Mouse (Mus musculus) adrenal gland, adult (tissue): ENCODE measurements around the gene Tagln2.

Experiments used
- DNase-seq, 2 experiments: peaks; one replicate each; pipeline ENCODE4 v3.0.0; 2022 to 2023; ENCODE audit warnings: low spot score in 1 of 2; ENCODE audit not compliant: inconsistent age in 2 of 2

Gene Tagln2

DNA sequence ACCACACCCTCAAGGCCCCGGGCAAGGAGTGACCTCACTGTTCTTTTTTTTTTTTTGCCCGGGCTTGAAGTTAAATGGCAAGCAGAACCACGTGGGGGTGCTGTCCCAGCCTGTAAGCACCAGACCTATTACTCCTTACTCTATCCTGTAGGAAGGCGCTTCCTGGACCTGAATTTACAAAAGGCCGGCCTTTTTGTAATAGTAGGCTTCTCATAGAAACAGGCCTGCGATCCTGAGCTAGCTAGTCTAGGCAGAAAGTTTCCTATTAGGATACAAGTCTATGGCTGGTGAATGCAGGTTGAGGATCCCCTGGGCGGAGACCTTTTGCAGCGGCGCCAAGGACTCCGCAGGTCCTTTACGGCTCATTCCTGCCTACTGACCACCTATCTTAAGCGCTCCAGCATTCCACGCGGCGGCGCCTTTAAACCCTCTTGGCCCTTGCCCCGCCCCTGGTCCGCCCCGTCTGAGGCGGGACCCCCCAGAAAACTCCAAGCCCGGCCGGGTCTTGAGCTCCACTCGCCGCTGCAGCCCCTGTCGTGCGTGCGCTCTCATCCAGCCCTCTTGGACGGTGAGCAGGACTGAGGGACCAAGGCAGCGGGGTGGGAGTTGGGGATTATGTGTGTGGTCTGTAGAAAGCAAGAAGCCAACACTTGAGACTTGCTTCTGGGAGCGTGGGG lies at the start of gene Tagln2:
TSS of gene Tagln2 (plus strand) at position 283 of the 677 bp plus-strand sequence.
- peak; percentile 89 to 95 for DNase-seq

DNA sequence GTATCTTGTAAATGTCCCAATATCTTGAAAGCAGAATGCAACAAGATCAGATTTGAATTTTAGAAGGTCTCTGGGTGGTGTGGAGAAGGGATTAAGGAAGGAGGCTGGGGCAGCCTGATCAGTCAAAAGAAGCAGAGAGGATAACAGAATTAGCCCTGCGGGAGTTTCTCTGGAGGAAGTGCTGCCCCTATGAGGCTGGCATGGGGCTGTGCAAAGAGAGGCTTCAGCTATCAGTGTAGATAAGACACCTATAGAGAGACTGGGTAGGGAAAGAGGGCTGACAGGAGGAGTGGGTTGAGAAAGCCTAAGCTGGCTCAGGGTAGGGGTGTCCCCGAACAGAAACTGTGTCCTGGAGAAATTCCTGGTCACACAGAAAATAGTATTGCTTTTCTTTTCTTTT lies 49.6 kb upstream of the Tagln2 start:
- no peak for DNase-seq

DNA sequence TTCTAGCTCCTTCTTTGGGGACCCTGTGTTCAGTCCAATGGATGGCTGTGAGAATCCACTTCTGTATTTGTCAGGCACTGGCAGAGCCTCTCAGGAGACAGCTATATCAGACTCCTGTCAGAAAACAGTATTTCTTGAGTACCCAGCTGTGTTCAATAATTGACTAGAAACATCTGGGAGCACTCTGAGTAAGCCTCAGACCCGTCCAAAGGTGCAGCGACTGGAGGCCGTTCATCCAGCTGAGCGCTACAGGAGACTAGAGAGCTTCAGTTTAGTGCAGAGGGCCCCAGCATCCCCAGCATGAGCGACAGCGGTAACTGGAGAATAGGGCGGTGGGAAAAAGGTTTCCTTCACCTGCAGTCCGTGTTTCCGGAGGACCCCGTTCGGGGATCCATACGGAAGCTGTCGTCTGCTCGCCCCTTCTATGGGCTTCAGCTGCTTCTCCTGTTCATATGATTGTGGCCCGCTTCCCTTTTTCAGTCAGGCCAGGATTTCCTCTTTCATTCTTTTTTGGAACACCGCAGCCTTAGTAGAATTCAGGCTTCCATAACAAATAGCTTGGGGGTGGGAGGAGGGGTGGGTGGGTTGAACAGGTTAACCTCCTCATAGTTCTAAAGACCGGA lies 48.9 kb upstream of the Tagln2 start:
- no peak for DNase-seq

DNA sequence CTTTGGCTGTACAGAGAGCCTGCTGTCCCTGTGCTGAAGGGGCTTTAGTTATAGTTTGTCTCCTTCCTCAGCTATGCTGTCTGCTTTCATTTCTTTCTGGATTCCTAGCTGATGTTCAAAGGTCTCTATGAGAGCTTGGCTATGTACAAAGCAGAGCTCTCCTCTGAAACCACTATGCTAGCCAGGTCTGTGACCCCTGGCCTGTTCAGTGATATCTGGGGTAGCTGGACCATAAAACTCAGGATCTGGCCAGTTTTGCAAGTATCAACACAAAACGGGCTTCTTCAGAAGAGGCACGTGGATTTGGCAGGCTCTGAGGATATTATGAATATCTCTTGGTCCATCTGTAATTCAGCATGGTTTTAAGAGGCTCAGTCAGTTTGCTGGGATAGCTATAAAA lies 46.9 kb upstream of the Tagln2 start:
- DNase-seq = no peak

DNA sequence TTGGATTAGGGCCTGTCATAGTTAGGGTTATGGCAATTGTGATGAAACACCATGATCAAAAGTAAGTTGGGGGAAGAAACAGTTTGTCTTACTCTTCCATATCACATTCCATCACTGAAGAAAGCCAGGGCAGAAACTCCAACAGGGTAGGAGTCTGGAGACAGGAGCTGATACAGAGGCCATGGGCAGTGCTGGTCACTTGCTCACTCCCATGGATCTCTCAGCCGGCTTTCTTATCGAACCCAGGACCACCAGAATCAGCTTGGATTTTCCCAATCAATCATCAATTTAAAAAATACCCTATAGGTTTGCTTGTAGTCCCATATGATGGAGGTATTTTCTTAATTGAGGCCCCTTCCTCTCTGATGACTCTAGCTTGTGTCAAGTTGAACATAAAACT lies 46.0 kb upstream of the Tagln2 start:
- DNase-seq = no peak

DNA sequence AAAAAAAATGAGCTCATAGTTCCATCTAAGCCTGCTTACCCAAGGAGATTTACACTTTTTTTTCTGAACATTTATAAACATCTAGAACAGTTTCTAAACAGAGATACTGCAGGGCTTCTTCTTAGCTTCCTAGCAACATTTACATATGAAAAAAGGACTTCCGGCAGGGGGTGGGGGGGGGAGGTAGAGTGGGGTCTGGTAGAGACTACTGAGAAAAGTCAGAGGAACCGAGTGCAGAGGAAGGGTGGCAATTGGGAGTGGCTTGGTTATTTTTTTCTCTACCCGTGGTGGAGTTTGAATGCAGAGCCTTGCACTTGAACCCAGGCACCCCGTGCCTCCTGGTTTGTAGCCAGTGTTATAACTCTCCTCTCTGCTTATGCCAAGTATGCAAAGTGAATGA lies 44.4 kb upstream of the Tagln2 start:
- DNase-seq = no peak

DNA sequence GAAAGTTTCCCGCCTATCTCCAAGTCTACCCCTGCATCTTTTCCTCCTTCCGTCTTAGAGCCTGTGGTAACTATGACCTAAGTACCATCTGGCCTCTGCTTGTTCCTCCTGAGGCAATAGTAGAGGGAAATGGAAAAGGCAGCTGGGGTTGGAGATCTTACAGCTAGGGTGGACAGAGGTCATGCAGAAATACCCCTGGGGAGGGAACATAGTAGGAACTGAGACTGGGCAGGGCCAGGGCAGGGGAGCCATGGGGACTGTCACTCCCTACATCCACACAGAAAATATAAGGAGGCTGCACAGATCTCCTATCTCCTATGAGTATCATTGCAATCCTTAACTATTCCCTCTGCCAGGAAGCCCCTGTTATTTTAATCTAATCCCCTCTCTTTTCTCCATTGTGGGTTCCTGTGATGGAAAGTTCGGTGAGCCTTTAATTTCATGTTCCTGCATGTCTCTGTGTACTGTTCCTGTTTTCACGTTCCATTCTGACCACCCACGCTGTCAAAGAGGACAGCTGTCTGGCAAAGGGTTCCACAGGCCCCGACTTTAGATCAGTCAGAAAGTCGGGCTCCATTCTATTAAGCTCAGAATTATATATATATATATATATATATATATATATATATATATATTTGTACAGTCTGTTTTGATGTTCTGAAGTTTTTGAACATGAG lies 43.7 kb upstream of the Tagln2 start:
- peak in 1 of 2 experiments; percentile 50 for DNase-seq

DNA sequence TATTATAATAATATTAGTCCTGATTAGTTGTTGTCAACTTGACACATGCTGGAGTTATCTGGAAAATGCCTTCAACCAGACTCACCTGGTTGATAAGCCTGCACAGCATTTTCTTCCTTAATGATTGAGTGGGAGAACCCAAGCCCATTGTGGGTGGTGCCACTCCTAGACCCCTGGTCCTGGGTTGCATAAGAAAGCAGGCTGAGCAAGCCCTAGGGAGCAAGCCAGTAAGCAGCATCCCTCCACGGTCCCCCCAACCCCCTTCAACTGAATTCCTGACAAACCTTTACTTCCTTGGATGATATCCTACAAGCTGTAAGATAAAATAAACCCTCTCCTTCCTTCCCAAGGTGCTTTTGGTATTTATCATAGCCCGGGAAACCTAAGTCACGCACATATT lies 42.7 kb upstream of the Tagln2 start:
- DNase-seq = no peak

DNA sequence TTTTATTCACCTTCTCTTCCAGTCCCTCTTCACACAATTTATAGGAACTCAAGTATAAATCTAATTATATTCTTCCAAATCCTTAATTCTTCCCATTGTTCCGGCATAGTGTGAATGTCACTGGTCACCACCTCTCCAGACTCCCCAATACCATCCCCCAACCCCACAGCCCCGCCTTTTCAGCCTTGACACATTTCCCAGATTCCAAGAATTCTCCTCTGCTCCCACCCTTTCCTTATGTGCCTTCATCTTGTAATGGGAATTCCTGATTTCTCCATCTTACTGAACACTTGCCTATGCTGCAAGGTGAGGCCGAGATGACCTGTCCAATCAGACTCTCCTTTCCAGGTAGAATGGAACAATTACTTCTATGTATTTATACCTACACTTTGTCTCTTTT lies 41.8 kb upstream of the Tagln2 start:
- DNase-seq = no peak

DNA sequence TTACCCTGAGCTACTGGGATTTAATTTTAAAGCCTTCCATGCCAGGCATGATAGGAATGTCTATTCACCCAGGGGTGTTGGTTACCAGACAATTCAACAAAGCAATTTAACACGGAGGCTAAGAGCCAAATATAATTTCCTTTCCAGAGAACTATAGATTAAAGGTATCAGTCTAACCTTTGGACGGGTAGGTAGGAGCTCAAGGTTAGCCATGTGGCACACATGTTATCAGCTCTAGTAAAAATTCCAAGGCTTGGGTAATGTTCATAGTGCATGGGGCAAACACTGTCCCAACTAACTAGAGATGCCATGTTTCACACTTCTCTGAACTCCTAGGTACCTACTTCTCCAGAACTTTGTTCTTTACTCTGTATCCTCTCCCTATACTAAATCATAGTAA lies 38.2 kb upstream of the Tagln2 start:
- no peak for DNase-seq

DNA sequence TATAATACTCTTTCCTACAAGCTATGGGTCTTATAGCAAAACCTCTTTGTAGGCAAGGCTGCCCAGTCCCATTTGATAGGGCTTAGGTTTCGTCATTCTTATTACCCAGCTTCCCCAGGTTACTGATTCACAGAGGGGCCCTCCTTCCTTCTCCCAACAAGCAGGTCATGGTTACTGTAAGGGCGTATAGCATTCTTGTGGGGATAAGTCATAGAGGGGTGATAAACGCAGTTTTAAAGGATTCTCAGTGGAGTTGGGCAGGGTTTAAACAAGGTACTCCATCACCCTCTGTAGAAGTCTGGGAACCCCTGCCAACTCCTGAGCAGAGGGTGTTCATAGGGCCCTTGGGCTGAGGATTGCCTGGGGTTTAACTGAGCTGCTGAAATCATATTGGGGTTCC lies 37.3 kb upstream of the Tagln2 start:
- DNase-seq = no peak

DNA sequence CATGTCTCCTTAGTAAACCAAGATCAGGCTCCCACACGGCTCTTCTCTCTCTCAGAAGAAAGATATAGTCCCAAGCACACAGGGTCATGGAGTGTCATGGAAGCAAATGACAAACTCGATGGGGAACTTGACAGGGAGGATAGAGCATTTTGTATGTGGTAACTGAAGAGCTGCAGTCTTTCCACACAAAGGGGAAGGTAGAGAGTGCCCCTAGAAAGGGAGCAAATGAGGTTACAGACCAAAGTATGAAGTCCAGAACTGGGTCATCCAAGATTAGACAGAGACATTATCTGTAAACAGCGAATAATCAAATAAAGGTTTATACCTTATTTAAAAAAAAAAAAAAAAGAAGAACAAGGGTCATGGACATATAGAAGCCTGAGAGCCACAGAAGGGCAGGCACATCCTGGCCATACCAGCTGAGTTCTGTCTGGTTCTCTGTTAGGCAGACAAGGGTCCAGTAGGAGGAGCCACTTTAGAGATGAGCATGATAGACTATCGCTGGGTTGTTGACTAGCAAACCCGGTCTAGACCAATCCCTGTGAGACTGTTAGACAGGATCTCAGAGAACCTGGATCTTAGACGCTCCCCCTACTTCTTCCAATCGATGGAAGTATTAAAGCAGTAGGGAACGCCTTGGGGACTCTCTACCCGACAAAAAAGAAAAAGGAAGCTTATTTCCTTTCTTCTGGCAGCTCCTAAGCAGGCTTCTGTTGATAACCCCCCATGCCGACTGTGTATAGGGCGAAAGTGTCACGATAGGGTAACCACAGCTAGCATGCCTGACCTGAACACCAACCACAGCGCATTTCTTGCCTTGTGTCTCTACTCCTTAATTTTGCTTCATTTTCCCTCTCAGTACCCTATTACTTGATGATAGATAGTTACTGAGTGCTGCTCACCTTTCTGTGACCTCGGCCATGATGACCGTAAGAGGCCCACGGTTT lies 36.2 kb upstream of the Tagln2 start:
- DNase-seq = no peak

DNA sequence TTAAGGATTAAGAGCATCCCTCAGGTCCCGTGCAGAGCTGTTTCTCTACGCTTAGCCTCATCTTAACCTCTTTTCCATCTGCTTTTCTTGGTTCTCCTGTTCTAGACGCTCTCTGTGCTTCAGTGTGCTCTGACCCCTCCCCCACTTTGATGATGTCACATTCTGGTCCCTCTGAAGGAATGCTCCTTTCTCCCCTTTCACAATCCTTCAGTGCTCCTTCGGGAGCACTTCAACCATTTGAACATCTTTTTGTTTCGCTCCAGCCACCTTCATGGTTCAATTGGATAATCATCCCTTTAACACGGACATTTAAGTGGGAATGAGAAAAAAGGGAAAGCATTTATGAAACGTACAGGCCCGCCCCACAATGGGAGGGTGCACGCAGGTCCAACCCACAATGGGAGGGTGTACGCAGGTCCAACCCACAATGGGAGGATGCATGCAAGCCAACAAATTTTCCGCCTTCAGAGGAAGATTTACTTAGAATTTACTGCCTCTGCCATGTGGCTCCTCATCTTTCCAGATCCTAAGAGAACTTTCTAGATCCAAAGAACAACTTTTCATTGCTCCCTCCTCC lies 31.5 kb upstream of the Tagln2 start:
- DNase-seq = no peak

DNA sequence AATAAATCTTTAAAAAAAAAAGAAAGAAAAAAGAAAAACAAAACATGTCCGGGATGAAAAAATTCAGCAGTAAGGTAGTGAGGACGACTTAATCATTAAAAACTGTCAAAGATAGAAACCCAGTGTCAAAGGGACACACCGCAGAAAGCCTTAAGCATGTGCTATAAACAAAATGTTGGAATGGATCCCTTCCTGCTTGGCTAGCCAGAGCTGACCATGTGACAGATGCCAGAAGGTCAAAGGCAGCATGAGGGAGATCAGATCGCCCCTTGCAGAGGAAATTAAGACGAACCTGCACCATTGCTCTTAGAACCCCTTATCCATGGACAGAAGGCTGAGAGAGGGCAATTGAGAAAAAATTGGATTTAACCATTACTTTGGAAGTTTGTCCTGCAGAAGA lies 30.5 kb upstream of the Tagln2 start:
- no peak for DNase-seq

DNA sequence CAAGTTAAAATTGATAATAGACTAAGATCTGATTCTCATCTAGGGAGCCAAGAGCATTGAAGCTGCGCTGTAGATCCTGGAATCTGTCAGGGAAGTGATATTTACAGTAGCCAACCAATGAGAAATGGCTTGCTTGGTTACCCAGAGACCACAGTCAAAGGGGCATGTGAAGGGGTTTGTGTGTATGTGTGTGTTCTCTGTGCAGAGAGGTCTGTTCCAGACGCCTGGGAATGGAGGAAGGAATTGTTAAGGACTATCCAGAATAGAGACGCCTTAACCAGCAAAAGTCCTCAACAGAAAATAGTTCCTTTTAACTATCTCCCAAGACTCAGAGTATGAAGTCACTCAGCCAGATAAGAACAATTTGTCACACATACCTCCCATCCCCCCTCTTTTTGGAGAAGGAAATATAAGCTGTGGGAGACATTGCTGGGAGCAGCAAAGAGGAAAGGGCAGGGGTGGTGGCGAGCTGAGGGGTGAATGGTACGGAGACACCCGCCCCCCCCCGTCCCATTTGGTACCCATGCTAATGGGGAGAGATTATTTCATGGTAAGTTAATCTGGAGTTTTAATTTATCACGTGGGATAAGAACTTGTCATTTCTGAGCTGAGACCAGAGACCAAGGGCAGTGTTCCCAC lies 29.9 kb upstream of the Tagln2 start:
- no peak for DNase-seq

DNA sequence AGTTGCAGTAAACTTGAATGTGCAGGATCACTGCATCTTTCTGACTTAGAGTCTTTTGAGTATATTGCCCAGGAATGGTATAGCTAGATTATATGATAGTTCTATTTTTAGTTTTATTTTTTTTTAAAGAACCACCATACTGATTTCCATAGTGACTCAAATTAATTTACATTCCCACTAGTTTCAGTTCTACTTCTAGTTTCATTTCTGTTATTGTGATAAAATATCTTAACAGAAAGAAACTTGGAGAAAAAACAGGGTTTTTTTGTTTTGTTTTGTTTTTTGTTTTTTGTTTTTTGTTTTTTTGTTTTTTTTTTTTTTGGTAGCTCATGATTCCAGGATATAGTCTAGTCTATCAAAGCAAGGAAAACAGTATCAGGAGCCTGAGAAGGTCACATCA lies 26.9 kb upstream of the Tagln2 start:
- DNase-seq = no peak

DNA sequence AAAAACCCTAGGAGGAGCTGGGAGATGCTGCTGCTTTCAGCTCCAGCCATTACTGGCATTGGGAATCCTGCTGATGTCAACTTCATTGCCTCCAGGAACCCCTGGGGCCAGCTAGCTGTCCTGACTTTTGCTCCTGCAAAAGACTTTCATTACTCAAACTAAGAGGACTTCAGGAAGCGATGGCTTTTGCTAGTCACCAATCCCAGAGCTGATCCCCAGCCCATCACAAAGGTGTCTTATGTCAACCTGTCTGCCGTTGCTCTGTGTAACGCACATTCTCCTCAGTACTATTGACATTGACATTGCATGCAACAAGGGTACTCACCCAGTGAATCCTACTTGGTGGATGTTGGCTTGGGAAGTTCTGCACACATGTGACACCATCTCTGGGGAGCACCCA lies 25.7 kb upstream of the Tagln2 start:
- DNase-seq = no peak

DNA sequence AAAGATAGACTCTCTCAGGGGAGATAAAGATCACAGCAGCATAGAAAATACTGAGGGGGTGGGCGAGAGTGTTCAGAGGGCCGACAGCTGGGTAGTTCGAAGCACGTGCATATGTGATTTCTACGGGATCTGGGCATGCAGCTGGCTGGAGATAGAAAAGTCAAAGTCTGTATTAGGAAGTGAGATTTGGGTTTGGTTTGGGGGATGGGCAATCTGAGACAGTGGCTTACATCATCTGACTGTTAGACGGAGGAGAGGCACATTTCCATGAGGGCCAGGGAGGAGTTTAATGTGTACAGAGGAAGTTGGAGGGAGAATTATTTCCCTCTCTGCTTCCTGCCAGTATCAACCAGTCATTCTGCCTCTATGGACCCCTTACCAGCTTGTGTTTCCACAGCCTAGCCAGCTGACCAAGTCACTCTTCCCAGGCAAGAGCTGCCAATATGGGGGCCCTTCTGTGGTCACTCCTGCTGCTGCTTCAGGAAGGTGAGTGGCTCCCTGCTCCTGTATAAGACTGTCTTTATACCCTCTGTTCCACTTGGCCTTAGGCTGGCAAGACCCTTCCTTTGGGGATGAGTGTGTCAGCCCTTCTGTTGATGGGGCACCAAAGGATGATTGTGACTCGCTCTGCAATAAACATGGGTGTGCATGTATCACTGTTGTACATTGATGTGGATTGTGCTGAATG lies 24.6 kb upstream of the Tagln2 start, which contains the start of gene Slamf9:
TSS of gene Slamf9 (plus strand) at position 305 of the 688 bp plus-strand sequence.
- no peak for DNase-seq

DNA sequence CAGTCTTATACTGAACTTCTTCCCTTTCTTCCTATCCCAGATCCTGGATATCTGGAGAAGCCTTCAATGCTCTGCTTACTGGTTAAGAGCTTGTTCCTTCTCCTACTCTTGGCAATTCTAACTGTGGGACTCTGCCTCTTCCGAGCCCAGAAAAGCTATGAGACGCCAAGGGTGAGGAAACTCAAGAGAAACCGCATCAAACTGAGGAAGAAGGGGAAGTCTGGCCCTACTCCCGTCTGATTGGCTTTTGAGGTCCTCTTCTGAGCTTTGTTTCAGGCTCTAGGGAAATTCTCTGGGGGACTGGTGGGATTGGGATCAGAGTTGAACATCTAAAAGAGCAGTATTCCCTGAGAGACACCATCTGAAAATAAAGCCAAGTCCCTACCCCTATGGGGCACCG lies 21.8 kb upstream of the Tagln2 start:
- no peak for DNase-seq

DNA sequence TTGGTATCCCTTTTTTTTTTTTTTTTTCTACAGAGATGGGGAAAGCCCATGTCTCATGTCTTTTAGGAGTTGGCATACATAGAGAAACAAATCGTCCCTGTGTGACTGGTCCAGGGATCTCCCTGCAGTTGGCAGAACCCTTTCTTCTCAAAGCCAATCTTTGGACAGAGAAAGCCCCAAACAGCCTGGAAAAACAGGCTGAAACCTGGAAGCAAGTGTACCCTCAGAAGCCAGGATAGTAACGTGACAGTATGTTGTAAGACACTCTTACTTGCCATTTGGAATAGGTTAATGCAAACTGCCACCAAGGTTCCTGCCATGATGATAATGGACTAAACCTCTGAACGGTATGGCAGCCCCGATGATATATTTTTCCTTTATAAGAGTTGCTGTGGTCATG lies 19.5 kb upstream of the Tagln2 start:
- DNase-seq = no peak
